Mouse (Mus musculus): Measurements from ENCODE around the gene Gpr3.

DNA sequence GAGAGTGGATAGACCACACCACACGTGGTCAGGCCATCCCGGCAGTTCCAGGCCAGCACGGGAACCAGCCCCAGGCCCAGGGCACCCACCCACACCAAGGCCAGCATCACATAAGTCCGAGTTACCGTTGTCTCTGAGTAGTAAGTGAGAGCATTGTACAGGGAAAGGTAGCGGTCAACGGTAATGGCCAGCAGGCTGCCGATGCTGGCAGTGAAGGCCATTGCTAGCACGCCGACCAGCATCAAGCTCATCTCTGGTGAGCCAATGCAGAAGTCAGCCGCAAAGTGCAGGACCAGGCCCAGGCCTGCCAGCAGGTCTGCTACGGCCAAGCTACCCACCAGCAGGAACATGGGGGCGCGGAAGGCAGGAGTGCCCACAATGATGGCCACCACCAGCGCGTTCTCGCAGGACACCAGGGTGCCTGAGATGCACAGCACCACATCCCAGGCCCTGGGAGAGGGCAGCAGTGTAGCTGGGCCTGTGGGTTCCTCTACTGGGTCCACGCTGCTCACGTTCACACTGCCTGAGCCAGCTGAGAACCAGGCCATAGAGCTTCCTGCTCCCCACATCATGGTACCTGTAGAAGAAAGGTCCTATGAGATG, 1.4 kb downstream of the Gpr3 start:
- TF ChIP-seq MYOG (IDR thresholded peaks at IDR 0.05; ENCODE audit: control insufficient read depth in 1 of 3, insufficient read depth in 1 of 3, insufficient read length in 2 of 3, low read depth in 2 of 3) (no peak), POLR2A (IDR thresholded peaks at IDR 0.05; ENCODE audit: insufficient read length, low read depth) (no peak)

Measured in myocyte (in vitro differentiated cells).